Mouse (Mus musculus) G1E (cell line): Measurements from ENCODE around the gene 2810459M11Rik. TPM values are rescaled to one million over a fixed set of nuclear protein-coding genes. Genes with fewer than 3 reads are reported as not detected.
"Not testable (repeated sequence)": the region's sequence is repeated elsewhere in the genome, so short reads cannot be mapped to it uniquely, and the experiment has no call there.

Experiments
- ATAC-seq: 2 replicates; pipeline ENCODE4 v1.8.0; 2016; ENCODE audit warnings: mild to moderate bottlenecking; ENCODE audit not compliant: insufficient number of reproducible peaks, poor library complexity, low FRiP score, severe bottlenecking; ENCODE audit errors: extremely low read depth
- DNase-seq: peaks from one replicate; pipeline ENCODE4 v3.0.0; 2012; ENCODE audit warnings: low spot score
- H3K27me3 ChIP-seq: 2 replicates; pipeline ENCODE4 v1.6.1; 2012; ENCODE audit warnings: mild to moderate bottlenecking, low read length, inconsistent platforms; ENCODE audit not compliant: insufficient read depth
- H3K36me3 ChIP-seq: replicated peaks from 2 replicates; pipeline ENCODE3; 2012; ENCODE audit warnings: mild to moderate bottlenecking, inconsistent platforms
- H3K4me1 ChIP-seq: 2 replicates; pipeline ENCODE4 v1.6.1; 2012; ENCODE audit warnings: low read depth, low read length, inconsistent platforms, mixed read lengths; ENCODE audit not compliant: insufficient read depth
- H3K4me3 ChIP-seq: 2 replicates; pipeline ENCODE4 v1.5.1; 2012; ENCODE audit warnings: low read depth, mild to moderate bottlenecking, inconsistent platforms, low read length, moderate library complexity, mixed read lengths
- H3K9me3 ChIP-seq: replicated peaks from 2 replicates; pipeline ENCODE4 v1.6.1; 2012; ENCODE audit warnings: inconsistent platforms
- CTCF ChIP-seq: IDR thresholded peaks from 2 replicates; pipeline ENCODE4 v1.5.1; 2012; ENCODE audit warnings: low read depth, low read length, inconsistent platforms, mixed read lengths
- GATA1 ChIP-seq: IDR thresholded peaks from 2 replicates; pipeline ENCODE4 v1.6.1; 2012; ENCODE audit warnings: borderline replicate concordance, low read length, inconsistent platforms, mixed read lengths
- GATA2 ChIP-seq: IDR thresholded peaks from 2 replicates; pipeline ENCODE4 v1.6.1; 2012; ENCODE audit warnings: low read depth, low read length, inconsistent platforms, borderline replicate concordance
- POLR2AphosphoS5 ChIP-seq: IDR thresholded peaks from 2 replicates; pipeline ENCODE4 v1.6.1; 2012; ENCODE audit warnings: low read depth, low read length, inconsistent platforms; ENCODE audit not compliant: insufficient replicate concordance
- TAL1 ChIP-seq: conservative IDR thresholded peaks from 2 replicates; pipeline ENCODE4 v1.6.1; 2012; ENCODE audit warnings: low read depth, low read length, inconsistent platforms, mixed read lengths
- polyA plus RNA-seq: library from polyadenylated mRNA; stranded (reverse); fragments of >175 nt; gene quantifications from 2 replicates; pipeline ENCODE4 v1.2.3, GENCODE M21; 2012
- total RNA-seq, 2 experiments: library from RNA; stranded (forward) in 1 of 2; stranded (reverse) in 1 of 2; fragments of 200-1000 nt in 1 of 2; fragments of >200 nt in 1 of 2; fragmentation: Nextera tagmentation in 1 of 2; gene quantifications; 2 replicates each; pipeline ENCODE4 v1.2.3; 2014 to 2017

The 2810459M11Rik gene
- total and polyA plus RNA-seq, 3 experiments: 0.11 TPM; not detected in 2

- peak; percentile 66; the same call in 1 of the 2 replicates for ATAC-seq
- no peak for TF ChIP-seq POLR2AphosphoS5
- peak; percentile 86 for TF ChIP-seq CTCF
- H3K9me3 ChIP-seq: peaks cover 4% of the 10 kb centered on the region; the same call in 1 of the 2 replicates
Measured at GRCm38 (mm10) chr1:86007778-86008177, 37.9 kb upstream of the 2810459M11Rik start.

GRCm38 (mm10) chr1:86015758-86016157, 29.9 kb upstream of the 2810459M11Rik start:
- H3K4me3 ChIP-seq, DNase-seq, H3K36me3 ChIP-seq, H3K4me1 ChIP-seq, H3K9me3 ChIP-seq: not testable (repeated sequence)
- peak; percentile 63 for ATAC-seq
- H3K27me3 ChIP-seq: peaks cover 15% of the 10 kb centered on the region; the same call in 1 of the 2 replicates

More at GRCm38 (mm10) chr1:86007778-86008177, 37.9 kb upstream of the 2810459M11Rik start:
- Histone ChIP-seq H3K36me3 (no peaks in the 10 kb centered on the region), H3K27me3 (peaks cover 11% of the 10 kb centered on the region; the same call in 1 of the 2 replicates), H3K4me3 (no peak overlapping the region), H3K4me1 (no peaks in the 10 kb centered on the region)
- DNase-seq: peak; percentile 71

GRCm38 (mm10) chr1:86016516-86016915, 29.1 kb upstream of the 2810459M11Rik start, which contains the start of gene Spata3:
Gene Spata3, plus strand, starts transcription at chr1:86016816.
- no peak for TF ChIP-seq GATA2
- no peak for TF ChIP-seq TAL1
- TF ChIP-seq CTCF: no peak
- no peak for TF ChIP-seq GATA1
- no peak for TF ChIP-seq POLR2AphosphoS5
- Histone ChIP-seq H3K4me3 (no peak within 1 kb of the TSS), H3K36me3 (no peaks in the 10 kb centered on the region), H3K4me1 (no peaks in the 10 kb centered on the region; the same call in 1 of the 2 replicates), H3K27me3 (peaks cover 15% of the 10 kb centered on the region; the same call in 1 of the 2 replicates), H3K9me3 (peaks cover 3% of the 10 kb centered on the region; the same call in 1 of the 2 replicates)
- ATAC-seq (no peak), DNase-seq (no peak)

- no peak for ATAC-seq
- H3K27me3 ChIP-seq: peaks cover 22% of the 10 kb centered on the region; the same call in 1 of the 2 replicates
- DNase-seq: no peak
- H3K4me3 ChIP-seq: no peak overlapping the region
- H3K9me3 ChIP-seq: no peaks in the 10 kb centered on the region
- H3K4me1 ChIP-seq: no peaks in the 10 kb centered on the region; the same call in 1 of the 2 replicates
- TF ChIP-seq CTCF (no peak), GATA1 (no peak), TAL1 (no peak), POLR2AphosphoS5 (no peak), GATA2 (no peak)
- H3K36me3 ChIP-seq: no peaks in the 10 kb centered on the region
Measured at GRCm38 (mm10) chr1:86018235-86019055, 27.2 kb upstream of the 2810459M11Rik start.

- DNase-seq: no peak
- ATAC-seq: no peak
- Histone ChIP-seq H3K4me3 (no peak overlapping the region), H3K4me1 (no peaks in the 10 kb centered on the region), H3K9me3 (no peaks in the 10 kb centered on the region), H3K36me3 (no peaks in the 10 kb centered on the region), H3K27me3 (peaks cover 25% of the 10 kb centered on the region)
- TF ChIP-seq GATA2: no peak
Measured at GRCm38 (mm10) chr1:86021365-86021989, 24.2 kb upstream of the 2810459M11Rik start.

GRCm38 (mm10) chr1:86032273-86032987, 13.2 kb upstream of the 2810459M11Rik start:
- TF ChIP-seq POLR2AphosphoS5 (no peak), TAL1 (no peak), CTCF (no peak), GATA1 (no peak), GATA2 (no peak)
- H3K27me3 ChIP-seq: peaks cover 19% of the 10 kb centered on the region
- no peaks in the 10 kb centered on the region for H3K4me1 ChIP-seq
- DNase-seq (no peak), ATAC-seq (no peak)
- no peaks in the 10 kb centered on the region for H3K36me3 ChIP-seq
- H3K9me3 ChIP-seq: no peaks in the 10 kb centered on the region
- no peak overlapping the region for H3K4me3 ChIP-seq
